Mouse (Mus musculus): ENCODE measurements around the gene Tcf7l2. TPM values are rescaled to one million over a fixed set of nuclear protein-coding genes. Genes with fewer than 3 reads are reported as not detected.
A peak's percentile ranks its signal among the peaks of the same experiment; 100 is the strongest.

Gene Tcf7l2
- total and polyA plus RNA-seq, 2 experiments from 2014 or later = 3.0 to 38.6 TPM

DNA sequence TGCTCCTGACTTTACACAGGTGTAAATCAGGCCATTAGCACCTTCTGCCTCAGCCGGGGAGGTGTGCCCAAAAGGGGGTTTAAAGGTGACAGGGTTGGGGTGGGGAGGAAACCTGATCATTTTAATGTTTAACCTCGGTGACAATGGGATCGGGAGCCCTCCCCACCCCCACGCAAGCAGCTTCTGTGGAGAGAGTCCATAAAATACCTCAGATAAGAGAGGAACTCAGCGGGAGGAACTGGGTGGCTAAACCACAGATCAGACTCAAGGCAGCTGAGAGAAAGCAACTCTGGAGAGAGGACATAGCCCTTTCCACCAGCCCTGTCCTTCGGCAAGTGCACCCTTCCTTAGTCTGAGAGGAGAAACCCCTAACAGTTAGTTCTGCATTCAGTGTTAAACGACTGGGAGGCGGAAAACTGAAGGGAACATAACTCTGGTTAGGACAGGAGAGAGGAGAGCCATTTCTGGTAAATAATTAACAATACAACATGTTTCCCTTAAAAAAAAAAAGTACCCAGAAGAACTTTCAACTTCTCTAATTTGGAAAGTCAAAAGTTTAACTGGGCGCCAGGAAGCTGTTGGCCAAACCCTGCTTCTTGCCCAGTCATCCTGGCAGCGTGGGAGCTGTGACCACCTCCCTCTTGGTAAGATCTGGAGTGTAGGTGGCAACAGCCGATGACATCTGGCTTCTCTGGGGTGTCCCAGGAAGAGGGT, 40.9 kb upstream of the Tcf7l2 start:
- H3K9me3 ChIP-seq (replicated peaks; ENCODE audit: control insufficient read depth, low read length) = no peaks in the 10 kb centered on the region
- H3K4me3 ChIP-seq (ENCODE audit: low read depth, low read length) = no peak overlapping the region
- 20% methylated on average over 11 of the region's 11 CpGs for WGBS
- H3K27ac ChIP-seq (ENCODE audit: low read depth) = no peak overlapping the region
- ATAC-seq (ENCODE audit: insufficient read depth, low read depth) (peak; percentile 44; the same call in 1 of the 2 replicates), DNase-seq (ENCODE audit: low spot score) (peak; percentile 12)
- no peaks in the 10 kb centered on the region for H3K4me1 ChIP-seq (ENCODE audit: control insufficient read depth, insufficient read depth)
- H3K27me3 ChIP-seq (ENCODE audit: control insufficient read depth, insufficient read depth, low read length) = 0 out of 2 replicates have a peak, but pooled peaks cover 3% of the 10 kb centered on the region
- peak overlapping the region; percentile 29 for H3K4me2 ChIP-seq (ENCODE audit: low read depth, low read length)
- H3K9ac ChIP-seq (replicated peaks; ENCODE audit: low read depth, low read length) = no peak overlapping the region
- TF ChIP-seq CTCF (IDR thresholded peaks at IDR 0.05; ENCODE audit: low read depth) = no peak
- TF ChIP-seq EP300 (IDR thresholded peaks at IDR 0.05; ENCODE audit: low read depth) = no peak
- no peaks in the 10 kb centered on the region for H3K36me3 ChIP-seq (replicated peaks; ENCODE audit: control insufficient read depth, insufficient read depth, low read length)

DNA sequence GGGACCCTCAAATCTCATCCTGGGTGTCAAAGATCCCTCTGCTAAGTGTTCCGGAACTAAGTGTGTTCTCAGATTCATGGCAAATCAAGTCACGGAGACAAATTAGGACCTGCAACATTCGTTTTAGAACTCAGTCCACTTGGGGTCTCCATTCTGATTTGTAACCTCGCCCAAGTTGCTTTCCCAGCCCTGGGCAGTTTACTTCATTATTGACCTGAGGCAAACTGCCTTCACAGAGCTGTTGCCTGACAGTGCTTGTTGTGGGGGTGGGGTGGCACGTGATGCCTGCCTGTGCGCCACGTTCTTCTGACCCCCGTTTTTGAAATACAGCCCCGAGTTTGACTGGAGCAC, 40.4 kb upstream of the Tcf7l2 start:
- 76% methylated on average over 9 of the region's 9 CpGs for WGBS
- no peak for DNase-seq (ENCODE audit: low spot score)
- Histone ChIP-seq H3K27ac (ENCODE audit: low read depth) (no peak overlapping the region), H3K9ac (replicated peaks; ENCODE audit: low read depth, low read length) (no peak overlapping the region), H3K4me1 (ENCODE audit: control insufficient read depth, insufficient read depth) (no peaks in the 10 kb centered on the region), H3K36me3 (replicated peaks; ENCODE audit: control insufficient read depth, insufficient read depth, low read length) (no peaks in the 10 kb centered on the region), H3K4me3 (ENCODE audit: low read depth, low read length) (no peak overlapping the region), H3K9me3 (replicated peaks; ENCODE audit: control insufficient read depth, low read length) (no peaks in the 10 kb centered on the region), H3K27me3 (ENCODE audit: control insufficient read depth, insufficient read depth, low read length) (0 out of 2 replicates have a peak, but pooled peaks cover 3% of the 10 kb centered on the region), H3K4me2 (ENCODE audit: low read depth, low read length) (no peak overlapping the region)
- no peak for ATAC-seq (ENCODE audit: insufficient read depth, low read depth)
- TF ChIP-seq EP300 (IDR thresholded peaks at IDR 0.05; ENCODE audit: low read depth) = no peak
- TF ChIP-seq CTCF (IDR thresholded peaks at IDR 0.05; ENCODE audit: low read depth) = no peak

DNA sequence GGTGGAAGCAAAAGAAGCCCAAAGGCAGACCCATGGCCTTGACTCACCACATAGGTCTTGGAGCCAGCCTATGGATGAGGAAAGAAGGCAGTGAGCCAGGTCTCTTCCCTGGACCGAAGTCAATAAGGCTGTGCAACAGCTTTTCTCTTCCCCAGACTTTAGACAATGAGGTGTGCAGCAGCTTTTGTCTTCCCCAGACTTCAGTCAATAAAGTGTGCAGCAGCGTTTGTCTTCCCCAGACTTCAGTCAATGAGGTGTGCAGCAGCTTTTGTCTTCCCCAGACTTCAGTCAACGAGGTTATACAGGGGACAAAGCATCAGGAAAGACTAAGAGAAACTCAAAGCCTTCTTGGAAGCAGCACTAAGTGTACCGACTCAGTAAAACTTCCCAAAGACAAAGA, 39.5 kb upstream of the Tcf7l2 start:
- no peak for DNase-seq (ENCODE audit: low spot score)
- H3K4me3 ChIP-seq (ENCODE audit: low read depth, low read length) = no peak overlapping the region
- H3K27me3 ChIP-seq (ENCODE audit: control insufficient read depth, insufficient read depth, low read length) = 0 out of 2 replicates have a peak, but pooled peaks cover 3% of the 10 kb centered on the region
- H3K27ac ChIP-seq (ENCODE audit: low read depth) = no peak overlapping the region
- no peaks in the 10 kb centered on the region for H3K9me3 ChIP-seq (replicated peaks; ENCODE audit: control insufficient read depth, low read length)
- no peaks in the 10 kb centered on the region for H3K4me1 ChIP-seq (ENCODE audit: control insufficient read depth, insufficient read depth)
- WGBS = 84% methylated on average over 4 of the region's 4 CpGs
- no peak for TF ChIP-seq EP300 (IDR thresholded peaks at IDR 0.05; ENCODE audit: low read depth)
- TF ChIP-seq CTCF (IDR thresholded peaks at IDR 0.05; ENCODE audit: low read depth) = no peak
- H3K36me3 ChIP-seq (replicated peaks; ENCODE audit: control insufficient read depth, insufficient read depth, low read length) = no peaks in the 10 kb centered on the region
- no peak overlapping the region for H3K4me2 ChIP-seq (ENCODE audit: low read depth, low read length)
- no peak for ATAC-seq (ENCODE audit: insufficient read depth, low read depth)
- H3K9ac ChIP-seq (replicated peaks; ENCODE audit: low read depth, low read length) = no peak overlapping the region

DNA sequence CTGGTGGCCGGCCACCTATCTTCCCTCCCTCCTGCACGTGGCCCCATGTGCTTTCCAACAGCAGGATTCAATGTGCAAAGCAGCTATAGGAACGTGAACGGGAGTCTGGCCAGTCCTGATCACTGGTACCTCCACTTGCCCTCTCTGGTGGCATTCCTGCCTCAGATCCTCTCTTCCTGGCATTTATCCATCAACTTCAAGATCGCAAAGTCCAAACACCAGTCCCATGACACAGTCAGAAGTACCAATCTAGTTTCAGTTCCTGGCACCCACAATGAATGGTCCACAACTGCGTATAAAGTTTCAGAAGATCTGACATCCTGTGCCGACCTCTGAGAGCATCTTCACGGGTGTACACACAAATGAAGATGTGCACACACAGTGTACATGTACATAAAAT, 38.9 kb upstream of the Tcf7l2 start:
- Histone ChIP-seq H3K9ac (replicated peaks; ENCODE audit: low read depth, low read length) (no peak overlapping the region), H3K27ac (ENCODE audit: low read depth) (no peak overlapping the region), H3K4me3 (ENCODE audit: low read depth, low read length) (no peak overlapping the region), H3K9me3 (replicated peaks; ENCODE audit: control insufficient read depth, low read length) (no peaks in the 10 kb centered on the region), H3K4me1 (ENCODE audit: control insufficient read depth, insufficient read depth) (no peaks in the 10 kb centered on the region), H3K27me3 (ENCODE audit: control insufficient read depth, insufficient read depth, low read length) (0 out of 2 replicates have a peak, but pooled peaks cover 3% of the 10 kb centered on the region), H3K36me3 (replicated peaks; ENCODE audit: control insufficient read depth, insufficient read depth, low read length) (no peaks in the 10 kb centered on the region), H3K4me2 (ENCODE audit: low read depth, low read length) (no peak overlapping the region)
- WGBS = 87% methylated on average over 8 of the region's 8 CpGs
- TF ChIP-seq EP300 (IDR thresholded peaks at IDR 0.05; ENCODE audit: low read depth) (no peak), CTCF (IDR thresholded peaks at IDR 0.05; ENCODE audit: low read depth) (no peak)
- ATAC-seq (ENCODE audit: insufficient read depth, low read depth) = no peak
- DNase-seq (ENCODE audit: low spot score) = no peak

GRCm38 (mm10) chr19:55704071-55704470, 37.5 kb upstream of the Tcf7l2 start:
- Histone ChIP-seq H3K4me1 (ENCODE audit: control insufficient read depth, insufficient read depth) (no peaks in the 10 kb centered on the region), H3K36me3 (replicated peaks; ENCODE audit: control insufficient read depth, insufficient read depth, low read length) (no peaks in the 10 kb centered on the region), H3K4me2 (ENCODE audit: low read depth, low read length) (no peak overlapping the region), H3K27me3 (ENCODE audit: control insufficient read depth, insufficient read depth, low read length) (no peaks in the 10 kb centered on the region), H3K9ac (replicated peaks; ENCODE audit: low read depth, low read length) (no peak overlapping the region), H3K27ac (ENCODE audit: low read depth) (no peak overlapping the region), H3K4me3 (ENCODE audit: low read depth, low read length) (no peak overlapping the region), H3K9me3 (replicated peaks; ENCODE audit: control insufficient read depth, low read length) (no peaks in the 10 kb centered on the region)
- TF ChIP-seq CTCF (IDR thresholded peaks at IDR 0.05; ENCODE audit: low read depth) = no peak
- no peak for TF ChIP-seq EP300 (IDR thresholded peaks at IDR 0.05; ENCODE audit: low read depth)
- DNase-seq (ENCODE audit: low spot score) (no peak), ATAC-seq (ENCODE audit: insufficient read depth, low read depth) (no peak)
- 77% methylated on average over 6 of the region's 6 CpGs for WGBS

DNA sequence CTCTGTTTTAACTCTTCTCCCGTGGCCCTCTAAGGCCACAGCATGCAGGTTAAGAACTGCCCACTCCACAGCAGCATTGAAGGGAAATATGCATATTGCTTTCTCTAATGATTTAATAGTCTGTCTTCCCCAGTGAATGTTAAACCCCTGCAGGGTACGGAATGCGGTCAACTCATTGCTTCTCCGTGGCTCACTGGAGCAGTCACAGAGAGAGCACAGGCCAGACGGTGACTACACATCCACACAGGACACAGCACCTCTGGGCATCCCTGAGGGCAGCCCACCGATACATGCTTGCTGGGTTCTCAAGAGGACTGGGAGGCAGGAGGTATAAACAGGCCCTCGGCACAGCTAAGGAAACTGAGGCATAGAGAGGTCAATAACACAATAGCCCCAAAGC, 35.3 kb upstream of the Tcf7l2 start:
- DNase-seq (ENCODE audit: low spot score) = no peak
- Histone ChIP-seq H3K36me3 (replicated peaks; ENCODE audit: control insufficient read depth, insufficient read depth, low read length) (no peaks in the 10 kb centered on the region), H3K27ac (ENCODE audit: low read depth) (no peak overlapping the region), H3K4me3 (ENCODE audit: low read depth, low read length) (no peak overlapping the region), H3K9me3 (replicated peaks; ENCODE audit: control insufficient read depth, low read length) (no peaks in the 10 kb centered on the region), H3K9ac (replicated peaks; ENCODE audit: low read depth, low read length) (no peak overlapping the region), H3K4me2 (ENCODE audit: low read depth, low read length) (no peak overlapping the region), H3K27me3 (ENCODE audit: control insufficient read depth, insufficient read depth, low read length) (no peaks in the 10 kb centered on the region), H3K4me1 (ENCODE audit: control insufficient read depth, insufficient read depth) (no peaks in the 10 kb centered on the region)
- TF ChIP-seq EP300 (IDR thresholded peaks at IDR 0.05; ENCODE audit: low read depth) (no peak), CTCF (IDR thresholded peaks at IDR 0.05; ENCODE audit: low read depth) (no peak)
- ATAC-seq (ENCODE audit: insufficient read depth, low read depth) = no peak
- 89% methylated on average over 7 of the region's 7 CpGs for WGBS

All from heart, postnatal 0 days (tissue).